Comparison of ENCODE assay signal across 8 mouse cellular contexts in the genomic region with DNA sequence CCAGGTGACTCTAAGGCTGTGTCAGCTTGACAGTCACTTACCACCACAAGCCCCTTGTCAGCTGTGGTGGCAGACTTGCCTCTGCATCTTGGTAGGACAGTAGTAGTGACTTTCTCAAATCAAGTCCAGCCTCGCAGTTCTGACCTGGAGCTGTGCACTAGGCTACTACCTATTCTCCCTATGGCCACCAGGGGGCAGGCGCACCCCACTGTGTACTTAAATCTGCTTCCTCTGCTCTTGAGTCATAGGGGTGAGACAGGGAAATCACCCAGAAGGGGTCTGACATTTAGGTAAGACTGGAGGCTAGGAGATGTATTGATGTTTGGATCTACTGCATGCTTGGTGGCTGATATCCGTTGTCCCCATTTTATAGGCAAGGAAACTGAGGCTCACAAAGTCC. TPM values are rescaled to one million over a fixed set of nuclear protein-coding genes. Genes with fewer than 3 reads are reported as not detected.
DNase-seq lines count a peak whose midpoint lies in the region; ATAC-seq and TF ChIP-seq lines count a peak whose summit lies in the region.

No protein-coding gene starts in this region.

- no peaks in the 10 kb centered on the region for H3K79me2 ChIP-seq in liver, adult 2 months (ENCODE audit: control insufficient read depth, insufficient read depth, low read length)

- H3K9me3 ChIP-seq in forebrain, embryonic 15.5 days, result no peaks in the 10 kb centered on the region

- 0 out of 2 replicates have a peak, but pooled peaks have one; percentile 24 for ATAC-seq in forebrain, embryonic 15.5 days (replicated peaks)

- H3K27ac ChIP-seq in forebrain, embryonic 15.5 days (replicated peaks), result no peak overlapping the region
- no peak overlapping the region for H3K27ac ChIP-seq in liver, adult 2 months (replicated peaks; ENCODE audit: insufficient read depth, low read depth, low read length)

- no peak overlapping the region for H3K4me2 ChIP-seq in forebrain, embryonic 15.5 days (replicated peaks)

- H3K9ac ChIP-seq in forebrain, embryonic 15.5 days (replicated peaks), result no peak overlapping the region
- no peak overlapping the region for H3K9ac ChIP-seq in liver, adult 2 months (ENCODE audit: low read depth, low read length)

- peak; percentile 88 for DNase-seq in 3T3-L1 (ENCODE audit: low read depth, low spot score)
- peak; percentile 83 for DNase-seq in ES-CJ7 (ENCODE audit: low read depth, low spot score)
- peak; percentile 51 for DNase-seq in cerebellum, adult 11-12 months
- peak; percentile 89 for DNase-seq in induced T-regulatory cell, adult 2 months (ENCODE audit: low read depth)
- peak; percentile 46 for DNase-seq in liver, adult 2 months (ENCODE audit: extremely low read depth, low read depth, low spot score)
- DNase-seq in natural killer cell, adult 2 months (ENCODE audit: low spot score in 2 of 2), result peak; percentile 62 to 74
- DNase-seq in thymus, adult 18-20 months, result peak; percentile 23 to 31

- H3K27me3 ChIP-seq in forebrain, embryonic 15.5 days, result no peaks in the 10 kb centered on the region
- no peaks in the 10 kb centered on the region for H3K27me3 ChIP-seq in liver, adult 2 months (ENCODE audit: control insufficient read depth, insufficient read depth, low read length)

- no peak for TF ChIP-seq POLR2A in liver, adult 2 months (IDR thresholded peaks at IDR 0.05; ENCODE audit: extremely low read depth, insufficient read depth, low read length)

- peaks cover 1% of the 10 kb centered on the region; the same call in 1 of the 2 replicates for H3K36me3 ChIP-seq in forebrain, embryonic 15.5 days
- no peaks in the 10 kb centered on the region for H3K36me3 ChIP-seq in liver, adult 2 months (ENCODE audit: control insufficient read depth, insufficient read depth, low read length)

- H3K4me3 ChIP-seq in forebrain, embryonic 15.5 days, result no peak overlapping the region
- H3K4me3 ChIP-seq in liver, adult 2 months (ENCODE audit: insufficient read depth, low read depth, low read length), result no peak overlapping the region

- TF ChIP-seq CTCF in liver, adult 2 months (IDR thresholded peaks at IDR 0.05; ENCODE audit: low read depth, low read length), result peak; percentile 96

- 18% methylated on average over 3 of the region's 3 CpGs for WGBS in forebrain, embryonic 15.5 days
- 11% methylated on average over 3 of the region's 3 CpGs for WGBS in liver, adult 2 months

- H3K4me1 ChIP-seq in forebrain, embryonic 15.5 days, result no peaks in the 10 kb centered on the region
- no peaks in the 10 kb centered on the region for H3K4me1 ChIP-seq in liver, adult 2 months (ENCODE audit: control insufficient read depth, insufficient read depth, low read length)

RNA-seq across cellular contexts. Expression of a gene that starts 9.1 kb away (rescaled TPM):
- 27.3 and 28.0 TPM in 2 replicates for polyA plus RNA-seq in forebrain, embryonic 15.5 days (2015; fragmentation: Nextera tagmentation; extraction: Ambion mirVana)
- 1.0 and 1.7 TPM in 2 replicates for total RNA-seq in liver, adult 2 months (2014; rRNA removed)
- 1.1 and 1.4 TPM in 2 replicates for polyA plus RNA-seq in liver, adult 2 months (2012; rRNA removed)

RNA-seq across cellular contexts. Expression of a gene that starts 14.9 kb away (rescaled TPM):
- polyA plus RNA-seq in forebrain, embryonic 15.5 days (2015; fragmentation: Nextera tagmentation; extraction: Ambion mirVana), result not detected in 2 replicates
- not detected in 2 replicates for total RNA-seq in liver, adult 2 months (2014; rRNA removed)
- not detected in 2 replicates for polyA plus RNA-seq in liver, adult 2 months (2012; rRNA removed)

RNA-seq across cellular contexts. Expression of a gene that starts 37.6 kb away (rescaled TPM):
- polyA plus RNA-seq in forebrain, embryonic 15.5 days (2015; fragmentation: Nextera tagmentation; extraction: Ambion mirVana), result 48.0 and 49.0 TPM in 2 replicates
- 20.8 and 23.8 TPM in 2 replicates for total RNA-seq in liver, adult 2 months (2014; rRNA removed)
- 144 and 205 TPM in 2 replicates for polyA plus RNA-seq in liver, adult 2 months (2012; rRNA removed)

RNA-seq across cellular contexts. Expression of a gene that starts 47.3 kb away (rescaled TPM):
- polyA plus RNA-seq in forebrain, embryonic 15.5 days (2015; fragmentation: Nextera tagmentation; extraction: Ambion mirVana), result 1.1 and 2.0 TPM in 2 replicates
- total RNA-seq in liver, adult 2 months (2014; rRNA removed), result 0.07 and 0.46 TPM in 2 replicates
- polyA plus RNA-seq in liver, adult 2 months (2012; rRNA removed), result 0.19 and 0.23 TPM in 2 replicates

RNA-seq across cellular contexts. Expression of a gene that starts 58.8 kb away (rescaled TPM):
- polyA plus RNA-seq in forebrain, embryonic 15.5 days (2015; fragmentation: Nextera tagmentation; extraction: Ambion mirVana), result 16.5 and 16.7 TPM in 2 replicates
- total RNA-seq in liver, adult 2 months (2014; rRNA removed), result 7.7 and 8.4 TPM in 2 replicates
- 30.7 and 41.1 TPM in 2 replicates for polyA plus RNA-seq in liver, adult 2 months (2012; rRNA removed)

Comparison
In these comparisons a context has a peak if more than half of its experiments do, and no peak if none do; other contexts are left out.
1. DNase-seq: peak in every context shown above with its lines; median percentile 89 in induced T-regulatory cell, adult 2 months; 88 in 3T3-L1; 83 in ES-CJ7; 68 in natural killer cell, adult 2 months; 51 in cerebellum, adult 11-12 months; 46 in liver, adult 2 months; 27 in thymus, adult 18-20 months.
2. RNA of a gene that starts 9.1 kb away (polyA plus RNA-seq): 27.3 to 28.0 TPM in forebrain, embryonic 15.5 days; 1.1 to 1.4 TPM in liver, adult 2 months; every median in the first group is over 10 times any median in the second.